Mouse (Mus musculus): ENCODE measurements at regions not wholly inside any gene's neighbourhood (a gene's known extent, or its start where the extent isn't known, plus 50 kb on each side); places are given as distances from the start of the nearest gene placed in this dataset.
"Not testable (repeated sequence)": the region's sequence is repeated elsewhere in the genome, so short reads cannot be mapped to it uniquely, and the experiment has no call there.

DNA sequence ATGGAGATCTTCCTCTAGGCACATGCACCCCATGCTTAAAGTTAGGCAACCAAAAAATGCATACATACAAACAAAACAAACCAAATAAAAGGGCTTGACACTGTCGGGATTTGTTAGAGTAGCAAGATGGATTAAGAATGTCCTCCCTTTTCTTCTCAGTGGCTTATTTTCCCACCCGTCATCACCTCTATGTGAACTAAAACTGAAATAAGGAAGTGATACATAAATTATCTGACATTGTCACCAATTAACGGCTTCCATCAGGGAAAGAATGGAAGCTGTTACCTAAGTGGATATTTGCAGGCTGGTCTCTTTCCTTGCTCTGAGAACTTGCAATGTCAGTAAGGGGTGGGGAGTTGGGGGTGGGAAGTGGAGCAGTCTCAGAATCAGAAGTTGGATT is 541.5 kb downstream of the Diaph3 start:
- peaks cover 46% of the 10 kb centered on the region for H3K9me3 ChIP-seq (ENCODE audit: low read length)

DNA sequence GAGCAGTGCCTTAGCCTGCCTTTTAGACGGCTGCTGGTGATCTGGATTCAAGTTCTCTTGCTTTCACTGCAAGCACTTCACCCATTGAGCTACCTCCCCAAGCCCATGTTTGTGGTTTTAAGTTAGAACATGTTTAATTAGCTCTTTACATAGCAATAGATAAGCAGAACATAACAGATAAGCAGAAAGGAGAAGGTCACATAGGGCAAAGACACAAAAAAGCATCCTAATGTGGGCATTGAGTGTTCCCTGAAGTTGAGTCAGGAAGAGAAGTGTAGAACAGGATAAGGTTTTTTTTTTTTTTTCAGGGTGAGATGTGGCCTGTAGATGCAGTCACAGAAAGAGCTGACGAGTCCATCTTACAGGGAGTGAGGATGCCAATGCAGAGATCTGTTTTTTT is 552.5 kb downstream of the Diaph3 start:
- no peaks in the 10 kb centered on the region for H3K36me3 ChIP-seq (ENCODE audit: insufficient read depth, low read length)
- H3K4me3 ChIP-seq (replicated peaks; ENCODE audit: low read length), result no peak overlapping the region
- TF ChIP-seq POU5F1 (IDR thresholded peaks at IDR 0.05; ENCODE audit: borderline replicate concordance, low read length), result no peak
- no peak for TF ChIP-seq CTCF (conservative IDR thresholded peaks at IDR 0.05; ENCODE audit: low read length)
- no peak for TF ChIP-seq NANOG (IDR thresholded peaks at IDR 0.05; ENCODE audit: borderline replicate concordance, low read length)
- peaks cover 51% of the 10 kb centered on the region for H3K9me3 ChIP-seq (ENCODE audit: low read length)
- no peaks in the 10 kb centered on the region for H3K27me3 ChIP-seq (ENCODE audit: insufficient read depth, low read length)
- no peaks in the 10 kb centered on the region for H3K4me1 ChIP-seq (replicated peaks; ENCODE audit: low read depth, low read length)

More for the DNA sequence above, 541.5 kb downstream of the Diaph3 start:
- Histone ChIP-seq H3K36me3 (ENCODE audit: insufficient read depth, low read length) (no peaks in the 10 kb centered on the region), H3K4me1 (replicated peaks; ENCODE audit: low read depth, low read length) (no peaks in the 10 kb centered on the region), H3K4me3 (replicated peaks; ENCODE audit: low read length) (no peak overlapping the region), H3K27me3 (ENCODE audit: insufficient read depth, low read length) (no peaks in the 10 kb centered on the region)
- TF ChIP-seq POU5F1 (IDR thresholded peaks at IDR 0.05; ENCODE audit: borderline replicate concordance, low read length) (no peak), NANOG (IDR thresholded peaks at IDR 0.05; ENCODE audit: borderline replicate concordance, low read length) (no peak), CTCF (conservative IDR thresholded peaks at IDR 0.05; ENCODE audit: low read length) (no peak)

DNA sequence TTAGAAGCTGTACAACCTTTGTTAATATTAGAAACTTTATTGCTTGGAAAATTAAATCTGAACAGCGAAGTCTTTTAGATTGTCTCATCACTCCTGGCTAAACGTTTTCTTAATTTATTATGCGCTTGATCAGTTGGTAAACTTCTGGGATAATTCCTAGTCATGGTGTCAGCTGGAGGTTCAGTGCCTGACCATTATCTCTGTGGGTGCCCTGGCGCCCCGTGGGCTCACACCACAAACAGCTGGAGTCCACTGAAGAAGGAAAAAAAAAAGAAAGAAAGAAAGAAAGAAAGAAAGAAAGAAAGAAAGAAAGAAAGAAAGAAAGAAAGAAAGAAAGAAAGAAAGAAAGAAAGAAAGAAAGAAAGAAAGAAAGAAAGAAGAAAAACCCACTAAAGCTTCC is 555.1 kb downstream of the Diaph3 start:
- H3K27me3 ChIP-seq (ENCODE audit: insufficient read depth, low read length); H3K4me3 ChIP-seq (replicated peaks; ENCODE audit: low read length); H3K4me1 ChIP-seq (replicated peaks; ENCODE audit: low read depth, low read length); H3K36me3 ChIP-seq (ENCODE audit: insufficient read depth, low read length): not testable (repeated sequence)
- peaks cover 63% of the 10 kb centered on the region for H3K9me3 ChIP-seq (ENCODE audit: low read length)

DNA sequence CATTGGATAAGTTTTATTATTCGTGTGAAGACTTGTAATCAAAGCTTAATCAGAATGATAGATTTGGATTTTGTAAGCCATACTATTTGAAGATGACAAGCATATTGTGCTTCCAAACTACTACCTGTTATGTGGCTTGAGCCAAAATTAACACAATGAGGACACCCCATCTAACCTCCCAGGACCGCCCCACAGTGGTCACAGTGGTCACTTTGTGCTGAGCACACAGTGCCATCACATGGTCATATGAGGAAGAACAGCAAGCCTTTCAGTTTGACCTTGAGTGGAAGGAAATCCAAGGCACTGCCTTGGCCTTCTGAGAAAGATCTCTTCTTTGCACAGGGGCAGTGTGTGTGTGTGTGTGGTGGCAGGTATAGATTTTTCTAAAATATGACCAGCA is 578.3 kb downstream of the Diaph3 start:
- Histone ChIP-seq H3K36me3 (ENCODE audit: insufficient read depth, low read length) (no peaks in the 10 kb centered on the region), H3K4me1 (replicated peaks; ENCODE audit: low read depth, low read length) (no peaks in the 10 kb centered on the region), H3K4me3 (replicated peaks; ENCODE audit: low read length) (no peak overlapping the region), H3K9me3 (ENCODE audit: low read length) (no peaks in the 10 kb centered on the region), H3K27me3 (ENCODE audit: insufficient read depth, low read length) (no peaks in the 10 kb centered on the region)
- no peak for TF ChIP-seq POU5F1 (IDR thresholded peaks at IDR 0.05; ENCODE audit: borderline replicate concordance, low read length)
- TF ChIP-seq CTCF (conservative IDR thresholded peaks at IDR 0.05; ENCODE audit: low read length), result peak; percentile 32

DNA sequence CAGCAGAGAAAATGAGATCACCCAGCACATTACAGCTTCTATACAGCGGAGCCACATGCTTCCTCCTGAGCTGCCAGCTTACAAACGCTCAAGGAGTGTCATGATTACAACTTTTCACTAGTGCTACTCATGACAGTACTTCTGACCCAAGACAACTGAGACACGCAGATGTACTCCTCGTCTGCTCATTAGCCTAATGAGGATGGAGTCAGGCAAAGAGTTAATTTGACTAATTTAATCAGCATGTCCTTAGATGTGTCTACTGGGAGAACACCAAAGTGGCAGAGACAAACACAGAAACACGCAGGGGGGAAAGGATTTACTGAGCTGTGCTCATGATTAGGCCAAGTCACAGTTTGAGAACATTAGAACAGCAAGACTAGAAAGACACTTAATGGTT is 603.0 kb downstream of the Diaph3 start:
- H3K9me3 ChIP-seq (ENCODE audit: low read length), result no peaks in the 10 kb centered on the region
- H3K4me1 ChIP-seq (replicated peaks; ENCODE audit: low read depth, low read length), result no peaks in the 10 kb centered on the region
- no peaks in the 10 kb centered on the region for H3K36me3 ChIP-seq (ENCODE audit: insufficient read depth, low read length)
- H3K27me3 ChIP-seq (ENCODE audit: insufficient read depth, low read length), result no peaks in the 10 kb centered on the region
- no peak overlapping the region for H3K4me3 ChIP-seq (replicated peaks; ENCODE audit: low read length)
- TF ChIP-seq POU5F1 (IDR thresholded peaks at IDR 0.05; ENCODE audit: borderline replicate concordance, low read length) (no peak), NANOG (IDR thresholded peaks at IDR 0.05; ENCODE audit: borderline replicate concordance, low read length) (no peak), CTCF (conservative IDR thresholded peaks at IDR 0.05; ENCODE audit: low read length) (no peak)

DNA sequence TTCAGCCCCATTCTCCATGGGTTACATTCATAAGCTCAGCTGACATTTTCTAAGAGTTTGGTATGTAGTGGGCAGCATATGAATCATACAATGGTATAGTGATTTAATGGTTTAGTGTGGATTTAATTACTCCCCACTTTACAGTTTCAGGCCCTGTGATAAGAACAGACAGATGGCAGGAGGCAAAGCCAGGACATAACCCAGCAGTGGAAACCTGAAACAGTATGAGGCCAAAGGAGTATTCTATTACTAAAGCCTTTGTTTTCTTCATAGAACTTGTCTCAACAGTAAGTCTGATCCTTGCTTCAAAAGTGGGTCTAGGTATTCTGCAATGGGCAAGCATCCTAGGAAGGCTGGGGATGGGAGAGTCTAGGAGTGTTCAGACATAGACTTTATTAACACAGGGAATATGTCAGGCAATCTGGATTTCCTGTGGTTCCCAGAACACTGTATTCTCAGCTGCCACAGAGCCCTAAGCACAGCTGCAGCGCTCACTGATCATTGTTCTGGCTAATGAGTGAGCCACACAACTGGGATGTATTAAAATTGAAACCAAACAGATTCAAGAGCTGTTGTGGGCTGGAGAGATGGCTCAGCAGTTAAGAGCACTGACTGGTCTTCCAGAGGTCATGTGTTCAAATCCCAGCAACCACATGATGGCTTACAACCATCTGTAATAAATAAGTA is 604.6 kb downstream of the Diaph3 start:
- H3K4me3 ChIP-seq (replicated peaks; ENCODE audit: low read length), result no peak overlapping the region
- TF ChIP-seq CTCF (conservative IDR thresholded peaks at IDR 0.05; ENCODE audit: low read length) (no peak), POU5F1 (IDR thresholded peaks at IDR 0.05; ENCODE audit: borderline replicate concordance, low read length) (no peak), NANOG (IDR thresholded peaks at IDR 0.05; ENCODE audit: borderline replicate concordance, low read length) (no peak)
- H3K4me1 ChIP-seq (replicated peaks; ENCODE audit: low read depth, low read length), result no peaks in the 10 kb centered on the region
- no peaks in the 10 kb centered on the region for H3K27me3 ChIP-seq (ENCODE audit: insufficient read depth, low read length)
- H3K9me3 ChIP-seq (ENCODE audit: low read length), result no peaks in the 10 kb centered on the region
- no peaks in the 10 kb centered on the region for H3K36me3 ChIP-seq (ENCODE audit: insufficient read depth, low read length)

DNA sequence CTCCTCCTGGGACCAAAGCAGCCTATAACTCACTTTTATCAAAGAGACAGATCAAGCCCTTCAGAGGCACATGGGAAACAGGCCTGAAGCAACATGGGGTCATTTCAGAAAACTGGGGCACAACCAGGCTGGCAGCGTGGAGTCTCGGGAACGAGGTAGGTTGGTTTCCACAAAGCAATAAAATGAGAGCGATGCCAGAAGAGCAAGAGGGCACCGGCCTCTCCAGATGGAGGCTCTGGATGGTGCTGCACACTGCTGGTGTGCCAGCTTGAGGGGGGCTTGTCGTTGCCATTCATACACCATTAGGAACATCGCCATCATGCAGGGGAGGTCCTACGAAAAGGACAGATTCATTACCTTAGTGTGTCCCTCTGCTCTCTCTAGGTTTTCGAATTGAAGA is 630.6 kb downstream of the Diaph3 start:
- TF ChIP-seq CTCF (conservative IDR thresholded peaks at IDR 0.05; ENCODE audit: low read length), result no peak
- no peak for TF ChIP-seq NANOG (IDR thresholded peaks at IDR 0.05; ENCODE audit: borderline replicate concordance, low read length)
- no peak for TF ChIP-seq POU5F1 (IDR thresholded peaks at IDR 0.05; ENCODE audit: borderline replicate concordance, low read length)
- Histone ChIP-seq H3K4me1 (replicated peaks; ENCODE audit: low read depth, low read length) (no peaks in the 10 kb centered on the region), H3K27me3 (ENCODE audit: insufficient read depth, low read length) (no peaks in the 10 kb centered on the region), H3K36me3 (ENCODE audit: insufficient read depth, low read length) (no peaks in the 10 kb centered on the region), H3K9me3 (ENCODE audit: low read length) (no peaks in the 10 kb centered on the region; the same call in 1 of the 2 replicates), H3K4me3 (replicated peaks; ENCODE audit: low read length) (no peak overlapping the region)

DNA sequence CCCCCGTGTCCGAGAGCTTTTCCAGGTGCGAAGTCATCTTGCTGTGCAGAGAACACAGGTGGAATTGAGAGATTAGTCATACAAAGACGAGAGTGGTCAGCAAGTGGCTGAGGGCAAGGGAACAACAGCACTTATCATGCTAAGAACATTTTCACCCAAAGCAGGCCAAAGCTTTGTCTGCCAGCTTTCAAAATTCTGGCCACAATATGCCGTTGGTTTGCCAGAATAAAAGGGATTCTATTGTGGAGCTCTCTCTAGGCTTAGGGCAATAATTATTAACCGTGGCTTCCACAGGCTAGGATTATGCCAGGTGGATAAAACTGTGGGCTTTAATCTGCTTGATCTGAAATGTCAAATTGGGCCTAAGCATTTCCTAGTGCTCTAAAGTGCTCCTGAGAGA is 631.3 kb downstream of the Diaph3 start:
- no peaks in the 10 kb centered on the region for H3K27me3 ChIP-seq (ENCODE audit: insufficient read depth, low read length)
- TF ChIP-seq NANOG (IDR thresholded peaks at IDR 0.05; ENCODE audit: borderline replicate concordance, low read length) (no peak), CTCF (conservative IDR thresholded peaks at IDR 0.05; ENCODE audit: low read length) (no peak), POU5F1 (IDR thresholded peaks at IDR 0.05; ENCODE audit: borderline replicate concordance, low read length) (no peak)
- no peaks in the 10 kb centered on the region for H3K9me3 ChIP-seq (ENCODE audit: low read length)
- no peaks in the 10 kb centered on the region for H3K36me3 ChIP-seq (ENCODE audit: insufficient read depth, low read length)
- H3K4me1 ChIP-seq (replicated peaks; ENCODE audit: low read depth, low read length), result no peaks in the 10 kb centered on the region
- no peak overlapping the region for H3K4me3 ChIP-seq (replicated peaks; ENCODE audit: low read length)

DNA sequence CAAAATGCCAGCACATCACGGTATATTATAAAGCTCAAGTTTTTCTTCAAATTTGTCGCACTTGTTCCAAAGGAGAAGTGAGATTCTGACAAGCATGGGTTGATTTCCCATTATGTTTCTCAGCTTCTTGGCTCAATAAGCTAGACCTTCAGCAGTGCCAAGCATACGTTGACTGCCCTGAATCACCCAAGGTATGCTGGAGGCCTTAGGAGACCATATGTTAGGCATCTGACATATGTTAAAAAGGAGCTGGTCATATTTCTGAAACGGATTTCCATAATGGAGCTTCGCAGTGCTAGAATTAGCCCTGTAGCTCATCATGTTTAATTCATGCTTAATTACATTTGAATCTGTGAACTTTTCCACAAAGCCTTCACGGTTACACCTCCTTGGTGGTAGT is 634.7 kb downstream of the Diaph3 start:
- Histone ChIP-seq H3K4me3 (replicated peaks; ENCODE audit: low read length) (no peak overlapping the region), H3K27me3 (ENCODE audit: insufficient read depth, low read length) (no peaks in the 10 kb centered on the region), H3K4me1 (replicated peaks; ENCODE audit: low read depth, low read length) (no peaks in the 10 kb centered on the region), H3K36me3 (ENCODE audit: insufficient read depth, low read length) (no peaks in the 10 kb centered on the region), H3K9me3 (ENCODE audit: low read length) (no peaks in the 10 kb centered on the region)
- no peak for TF ChIP-seq NANOG (IDR thresholded peaks at IDR 0.05; ENCODE audit: borderline replicate concordance, low read length)
- no peak for TF ChIP-seq POU5F1 (IDR thresholded peaks at IDR 0.05; ENCODE audit: borderline replicate concordance, low read length)
- TF ChIP-seq CTCF (conservative IDR thresholded peaks at IDR 0.05; ENCODE audit: low read length), result no peak

Measured in E14TG2a.4 (cell line).